Mouse (Mus musculus) bone marrow macrophage, adult 2 months (primary cell): ENCODE measurements around the gene Vwa3b. TPM values are rescaled to one million over a fixed set of nuclear protein-coding genes. Genes with fewer than 3 reads are reported as not detected.

Source experiments
- H3K27ac ChIP-seq: 2 replicates; pipeline ENCODE4 v1.5.1; 2012; ENCODE audit warnings: low read depth, low read length; ENCODE audit not compliant: insufficient read depth
- H3K4me1 ChIP-seq: 2 replicates; pipeline ENCODE4 v1.6.1; 2012; ENCODE audit warnings: low read length; ENCODE audit not compliant: control insufficient read depth, insufficient read depth
- H3K4me3 ChIP-seq: 2 replicates; pipeline ENCODE4 v1.5.1; 2012; ENCODE audit warnings: mild to moderate bottlenecking, low read length, moderate library complexity; ENCODE audit not compliant: insufficient read depth
- CTCF ChIP-seq: IDR thresholded peaks from 2 replicates; pipeline ENCODE4 v1.5.1; 2012; ENCODE audit warnings: low read depth, mild to moderate bottlenecking, low read length, moderate library complexity
- POLR2A ChIP-seq: IDR thresholded peaks from 2 replicates; pipeline ENCODE4 v1.6.1; 2012; ENCODE audit warnings: mild to moderate bottlenecking, low read depth, low read length, borderline replicate concordance
- polyA plus RNA-seq: library from polyadenylated mRNA; stranded (reverse); fragments of >200 nt; gene quantifications from 2 replicates; pipeline ENCODE4 v1.2.4, GENCODE M21; 2012; ENCODE audit not compliant: missing spikeins, insufficient read depth, insufficient read length

Vwa3b gene
- polyA plus RNA-seq, 1 experiment = not detected

DNA sequence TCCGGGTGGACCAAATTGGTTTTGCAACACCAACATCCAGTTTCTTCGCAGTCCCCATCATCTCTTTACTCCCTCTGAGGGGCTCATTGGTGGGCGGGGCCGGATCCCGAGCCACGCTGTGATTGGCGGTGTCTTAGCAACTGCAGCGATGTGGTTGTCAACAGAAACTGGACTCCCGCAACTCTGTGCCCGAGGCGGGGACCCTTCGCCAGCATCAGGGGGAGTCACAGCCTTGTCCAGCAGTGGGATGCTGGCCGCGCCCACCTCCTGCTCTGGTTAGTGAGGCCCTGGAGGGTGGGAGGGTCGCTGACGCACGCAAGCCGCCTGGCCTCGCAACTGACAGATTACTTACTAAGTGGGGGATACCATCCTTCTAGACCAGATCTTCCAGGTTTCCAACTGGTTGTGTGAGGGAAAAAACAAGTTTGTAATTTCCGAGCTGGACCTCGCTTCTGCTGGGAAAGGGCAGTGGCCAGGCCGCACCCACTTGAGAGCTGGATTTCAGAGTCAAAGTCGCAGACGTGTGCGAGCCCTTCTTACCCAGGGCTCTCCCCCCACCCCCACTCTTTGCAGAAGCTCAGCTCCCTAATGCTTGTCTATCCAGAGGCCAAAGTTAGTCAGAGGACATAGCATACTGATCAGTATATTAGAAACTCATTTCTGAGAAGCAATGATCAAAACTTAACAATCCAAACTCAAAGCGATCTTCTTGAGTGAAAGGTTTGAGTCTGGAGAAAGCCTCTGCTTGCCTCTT, 2.9 kb downstream of the Vwa3b start:
- Histone ChIP-seq H3K27ac (no peak overlapping the region), H3K4me3 (peak overlapping the region; percentile 61), H3K4me1 (no peaks in the 10 kb centered on the region; the same call in 1 of the 2 replicates)
- no peak for TF ChIP-seq CTCF
- TF ChIP-seq POLR2A = no peak

DNA sequence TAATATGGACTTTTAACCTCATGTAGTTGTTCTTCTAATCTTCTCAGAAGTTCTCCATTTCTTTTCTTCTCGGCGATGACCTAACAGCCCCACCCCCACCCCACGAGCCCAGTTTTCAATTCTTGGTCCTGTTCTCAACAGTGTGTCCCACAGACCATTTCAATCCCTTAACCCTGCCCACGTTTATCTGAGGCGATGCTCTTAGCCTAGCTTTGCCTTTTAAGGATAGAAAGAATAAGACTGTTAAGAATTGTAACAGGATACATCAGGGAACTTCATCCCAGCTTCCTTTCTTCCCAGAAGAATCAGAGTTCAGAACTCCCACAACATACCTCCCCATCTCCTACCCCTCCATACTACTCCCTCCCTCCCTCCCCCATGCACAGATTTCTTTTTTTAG, 3.5 kb downstream of the Vwa3b start:
- Histone ChIP-seq H3K27ac (no peak overlapping the region), H3K4me3 (peak overlapping the region; percentile 61), H3K4me1 (no peaks in the 10 kb centered on the region; the same call in 1 of the 2 replicates)
- TF ChIP-seq CTCF = no peak
- no peak for TF ChIP-seq POLR2A

DNA sequence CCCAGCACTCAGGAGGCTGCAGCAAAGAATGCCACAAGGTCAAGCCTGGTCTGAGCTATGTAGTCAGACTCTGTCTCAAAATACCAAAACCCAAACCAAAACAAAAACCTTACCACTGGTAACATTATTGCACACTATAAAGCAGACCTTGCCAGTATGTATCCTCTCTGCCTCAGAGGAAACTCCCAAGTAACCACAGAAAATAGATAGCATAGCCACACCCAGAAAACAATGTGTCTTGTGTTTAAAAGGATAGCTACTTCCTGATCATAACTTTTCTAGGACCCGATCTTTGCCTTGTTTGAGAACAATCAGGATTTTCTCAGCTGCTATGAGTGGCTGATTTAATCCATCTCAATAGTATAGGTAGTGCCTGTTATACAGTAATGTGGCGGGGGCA, 4.3 kb downstream of the Vwa3b start:
- TF ChIP-seq CTCF (no peak), POLR2A (no peak)
- no peak overlapping the region for H3K27ac ChIP-seq
- H3K4me3 ChIP-seq = no peak overlapping the region
- no peaks in the 10 kb centered on the region; the same call in 1 of the 2 replicates for H3K4me1 ChIP-seq

DNA sequence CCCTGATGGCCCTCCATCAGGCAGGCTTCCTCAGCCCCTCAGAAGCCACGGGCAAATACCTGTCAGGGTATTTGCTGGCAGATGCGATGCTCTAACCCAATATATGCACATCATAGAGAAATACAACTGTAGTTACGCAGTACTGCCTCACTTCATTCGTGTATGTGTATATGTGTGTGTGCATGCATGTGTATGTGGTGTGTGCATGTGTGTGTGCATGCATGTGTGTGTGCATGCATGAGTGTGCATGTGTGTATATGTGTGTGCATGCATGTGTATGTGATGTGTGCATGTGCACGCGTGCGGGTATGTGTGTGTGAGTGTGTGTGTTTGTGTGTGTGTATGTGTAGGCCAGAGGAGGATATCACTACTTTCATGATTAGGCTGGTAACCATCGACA, 9.5 kb downstream of the Vwa3b start:
- H3K4me1 ChIP-seq = no peaks in the 10 kb centered on the region
- no peak overlapping the region for H3K27ac ChIP-seq
- no peak overlapping the region for H3K4me3 ChIP-seq
- no peak for TF ChIP-seq POLR2A
- no peak for TF ChIP-seq CTCF

DNA sequence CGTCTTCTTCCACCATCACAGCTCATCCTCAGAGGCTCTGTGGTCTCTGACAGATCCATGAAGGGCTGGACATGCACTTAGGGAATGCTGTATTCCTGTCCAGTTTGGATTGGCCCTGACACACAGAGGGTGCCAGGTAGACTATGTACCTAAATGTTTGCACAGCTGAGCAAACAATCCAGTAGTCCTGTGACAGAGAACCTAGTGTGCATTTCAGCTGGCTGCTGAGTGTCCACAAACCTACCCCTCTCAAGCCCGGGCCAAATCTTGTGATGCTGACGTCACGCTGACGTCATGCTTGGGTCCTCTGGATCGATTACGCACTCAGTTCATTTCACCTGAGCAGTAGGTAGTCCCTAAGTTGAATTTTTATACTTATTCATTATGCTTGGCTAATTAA, 14.7 kb downstream of the Vwa3b start:
- H3K4me1 ChIP-seq = no peaks in the 10 kb centered on the region
- no peak for TF ChIP-seq CTCF
- no peak for TF ChIP-seq POLR2A
- no peak overlapping the region for H3K4me3 ChIP-seq
- no peak overlapping the region for H3K27ac ChIP-seq

DNA sequence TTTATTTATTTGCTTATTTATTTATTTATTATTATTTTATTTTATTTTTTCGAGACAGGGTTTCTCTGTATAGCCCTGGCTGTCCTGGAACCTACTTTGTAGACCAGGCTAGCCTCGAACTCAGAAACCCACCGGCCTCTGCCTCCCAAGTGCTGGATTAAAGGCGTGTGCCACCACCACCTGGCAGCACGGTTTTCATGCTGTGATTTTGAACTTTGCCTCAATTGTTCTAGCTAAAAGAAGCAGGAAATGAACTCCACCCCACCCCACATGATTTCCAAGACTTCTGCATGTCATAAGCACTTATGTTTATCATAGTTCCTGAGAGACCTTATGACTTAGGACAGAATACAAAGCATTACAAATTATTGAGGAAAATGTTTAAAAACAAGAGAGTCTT, 15.5 kb downstream of the Vwa3b start:
- H3K27ac ChIP-seq = no peak overlapping the region
- no peak for TF ChIP-seq POLR2A
- TF ChIP-seq CTCF = no peak

DNA sequence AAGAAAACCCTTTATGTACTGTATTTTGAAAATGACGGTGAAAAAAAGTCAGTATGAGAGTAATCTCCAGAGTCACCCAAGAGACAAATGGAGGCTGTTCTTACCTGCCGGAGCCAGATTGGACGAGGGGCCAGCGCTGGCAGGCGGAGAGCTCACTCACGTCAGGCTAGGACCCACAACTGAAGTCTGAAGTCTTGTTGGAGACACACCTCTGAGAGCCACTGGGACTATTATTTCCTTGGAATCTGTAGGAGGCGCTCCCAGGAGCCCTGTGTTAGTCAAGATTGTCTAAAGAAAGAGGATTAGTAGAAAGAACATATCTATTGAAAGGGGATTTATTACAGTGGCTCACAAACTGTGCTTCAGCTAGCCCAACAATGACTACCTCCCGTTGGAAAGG, 16.4 kb downstream of the Vwa3b start:
- no peak for TF ChIP-seq POLR2A
- TF ChIP-seq CTCF = no peak
- H3K4me1 ChIP-seq = no peaks in the 10 kb centered on the region

More for the DNA sequence above, 15.5 kb downstream of the Vwa3b start:
- Histone ChIP-seq H3K4me1 (no peaks in the 10 kb centered on the region), H3K4me3 (no peak overlapping the region)

DNA sequence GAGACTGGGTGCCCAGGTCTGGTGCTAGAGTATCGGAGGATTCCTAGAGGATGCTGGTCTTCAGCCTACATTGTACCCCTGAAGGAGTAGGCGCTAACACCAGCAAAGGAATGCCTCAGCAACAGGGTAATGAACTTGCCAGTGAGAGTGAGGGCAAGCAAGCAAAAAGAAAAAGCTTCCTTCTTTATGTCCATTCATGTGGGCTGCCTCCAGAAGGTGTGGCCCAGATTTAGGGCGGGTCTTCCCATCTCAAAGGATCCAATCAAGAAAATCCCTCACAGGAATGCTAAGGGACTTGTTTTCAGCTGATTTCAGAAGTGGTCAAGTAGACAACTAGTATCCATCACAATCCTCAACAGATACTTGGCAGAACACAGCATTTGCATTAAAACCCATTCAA, 16.8 kb downstream of the Vwa3b start:
- Histone ChIP-seq H3K4me1 (no peaks in the 10 kb centered on the region), H3K4me3 (no peak overlapping the region), H3K27ac (no peak overlapping the region)
- TF ChIP-seq CTCF = no peak
- no peak for TF ChIP-seq POLR2A

More for the DNA sequence above, 16.4 kb downstream of the Vwa3b start:
- H3K4me3 ChIP-seq = no peak overlapping the region
- no peak overlapping the region for H3K27ac ChIP-seq

DNA sequence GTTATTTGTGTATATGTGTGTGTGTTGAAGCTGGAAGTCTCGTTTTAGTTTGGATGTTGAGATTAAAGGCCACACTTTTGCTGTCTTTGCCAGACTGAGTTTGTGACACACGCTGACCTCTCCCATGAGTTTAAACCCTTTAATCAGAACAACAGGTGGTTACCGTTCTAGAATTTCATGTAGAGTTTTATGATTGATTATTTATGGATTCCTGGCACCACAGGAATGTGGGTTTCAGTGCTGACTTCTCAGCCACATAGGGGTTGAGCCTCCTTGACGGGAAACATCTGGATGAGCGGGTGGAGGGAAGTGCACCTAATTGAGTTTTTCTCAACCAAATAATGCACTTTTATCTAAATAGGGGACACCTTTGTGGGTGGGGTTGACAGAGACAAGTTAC, 19.1 kb downstream of the Vwa3b start:
- Histone ChIP-seq H3K4me1 (no peaks in the 10 kb centered on the region), H3K27ac (no peak overlapping the region), H3K4me3 (no peak overlapping the region)
- no peak for TF ChIP-seq POLR2A
- no peak for TF ChIP-seq CTCF

DNA sequence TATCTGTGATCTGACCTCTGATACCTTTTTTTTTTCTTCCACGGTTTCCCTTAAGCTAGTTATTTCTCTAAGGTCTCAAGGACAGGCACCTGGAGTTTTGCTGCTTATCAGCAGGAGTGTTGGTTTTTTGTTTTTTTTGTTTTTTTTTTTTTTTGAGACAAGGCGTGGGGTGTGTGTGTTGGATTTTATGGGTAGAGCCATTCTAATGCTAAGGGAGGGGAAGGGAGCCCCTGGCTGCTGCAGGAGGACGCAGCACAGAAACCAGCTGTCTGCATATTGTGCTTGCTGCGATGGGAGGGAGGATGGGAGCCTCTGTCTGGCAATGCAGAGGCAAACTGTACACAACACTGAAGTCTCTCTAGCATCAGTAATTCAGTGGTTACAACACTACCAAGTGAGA, 22.8 kb downstream of the Vwa3b start:
- no peak for TF ChIP-seq CTCF
- no peak for TF ChIP-seq POLR2A
- Histone ChIP-seq H3K27ac (no peak overlapping the region), H3K4me1 (no peaks in the 10 kb centered on the region), H3K4me3 (no peak overlapping the region)
